Mouse (Mus musculus): ENCODE measurements around the gene Tsc22d3.
"Not testable (repeated sequence)": the region's sequence is repeated elsewhere in the genome, so short reads cannot be mapped to it uniquely, and the experiment has no call there.

The Tsc22d3 gene

GRCm38 (mm10) chrX:140527231-140527630, 73.2 kb downstream of the Tsc22d3 start:
- no peak for DNase-seq (ENCODE audit: low spot score)

GRCm38 (mm10) chrX:140526253-140526618, 74.2 kb downstream of the Tsc22d3 start:
- no peak for DNase-seq (ENCODE audit: low spot score)

DNA sequence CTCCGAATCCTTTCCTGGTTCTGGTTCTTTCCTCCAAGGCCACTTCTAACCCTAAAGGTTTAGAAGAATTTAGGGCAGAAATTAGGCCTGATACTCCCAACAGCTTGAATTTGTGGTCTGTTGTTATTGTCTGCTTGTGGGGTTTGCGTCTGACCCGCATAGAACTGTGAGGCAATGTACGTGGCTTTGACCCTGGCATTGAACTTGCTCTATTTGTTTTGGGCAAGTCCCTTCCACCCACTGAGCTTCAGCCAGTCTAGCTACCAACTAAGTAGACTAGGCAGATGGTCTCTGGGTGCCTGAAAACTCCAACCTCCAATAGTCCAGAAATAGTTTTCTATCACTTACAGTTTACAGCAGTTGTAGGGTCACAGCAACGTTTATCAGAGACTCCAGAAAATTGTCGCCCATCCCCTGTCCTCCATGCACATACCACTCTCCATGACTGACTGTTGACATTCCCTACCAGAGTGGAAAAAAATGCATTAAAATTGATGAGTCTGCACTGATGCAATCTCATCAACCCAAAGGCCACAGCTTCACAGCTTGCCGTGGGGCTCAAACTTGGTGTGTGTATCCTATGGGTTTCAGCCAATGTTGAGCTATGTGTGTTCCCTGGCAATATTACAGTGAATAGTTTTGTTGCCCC, 74.7 kb downstream of the Tsc22d3 start:
- no peak for DNase-seq (ENCODE audit: low spot score)

GRCm38 (mm10) chrX:140524231-140524630, 76.2 kb downstream of the Tsc22d3 start:
- DNase-seq (ENCODE audit: low spot score): no peak

DNA sequence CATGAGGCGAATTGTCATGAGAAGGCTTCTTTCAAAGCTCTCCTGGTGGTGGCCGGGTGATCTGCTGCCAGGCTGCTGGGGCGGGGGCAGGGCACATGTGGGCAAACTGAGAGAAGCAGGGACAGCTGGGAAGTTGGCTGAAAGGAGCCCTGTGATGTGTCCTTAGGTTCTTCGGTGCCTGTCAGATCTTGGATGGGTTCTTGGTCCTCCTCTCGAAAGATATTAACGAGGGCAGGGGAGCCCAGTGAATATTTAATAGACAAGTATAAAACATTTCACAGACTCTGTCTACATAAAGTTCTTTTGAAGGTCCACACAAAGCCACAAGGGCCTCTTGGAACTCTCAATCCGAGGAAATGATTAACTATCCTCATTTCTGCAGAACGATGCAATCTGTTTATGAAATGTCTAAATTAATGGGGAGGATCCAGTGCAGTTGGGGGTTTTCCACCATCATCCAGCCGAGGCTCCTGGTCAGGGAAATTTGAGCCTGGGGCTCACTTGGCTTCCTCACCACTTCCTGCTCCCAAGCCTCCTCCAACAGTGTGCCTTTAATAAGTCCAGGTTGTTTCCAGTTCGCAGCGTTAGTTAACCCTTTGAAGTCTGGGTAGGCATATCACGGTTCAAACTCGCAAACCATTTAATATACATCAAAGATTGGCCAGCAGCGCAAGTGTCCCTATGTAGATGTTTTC, 78.2 kb downstream of the Tsc22d3 start:
- DNase-seq (ENCODE audit: low spot score): no peak

GRCm38 (mm10) chrX:140520146-140521102, 80.0 kb downstream of the Tsc22d3 start:
- DNase-seq (ENCODE audit: low spot score): peak; percentile 73

GRCm38 (mm10) chrX:140518351-140518750, 82.1 kb downstream of the Tsc22d3 start:
- no peak for DNase-seq (ENCODE audit: low spot score)

- no peak for DNase-seq (ENCODE audit: low spot score)
These were observed 87.1 kb downstream of the Tsc22d3 start for GRCm38 (mm10) chrX:140513379-140513778.

GRCm38 (mm10) chrX:140511687-140512651, 88.5 kb downstream of the Tsc22d3 start:
- no peak for DNase-seq (ENCODE audit: low spot score)

GRCm38 (mm10) chrX:140510696-140511429, 89.6 kb downstream of the Tsc22d3 start:
- no peak for DNase-seq (ENCODE audit: low spot score)

GRCm38 (mm10) chrX:140509817-140510216, 90.6 kb downstream of the Tsc22d3 start:
- no peak for DNase-seq (ENCODE audit: low spot score)

- DNase-seq (ENCODE audit: low spot score): not testable (repeated sequence)
These were observed 91.7 kb downstream of the Tsc22d3 start for GRCm38 (mm10) chrX:140508791-140509190.

DNA sequence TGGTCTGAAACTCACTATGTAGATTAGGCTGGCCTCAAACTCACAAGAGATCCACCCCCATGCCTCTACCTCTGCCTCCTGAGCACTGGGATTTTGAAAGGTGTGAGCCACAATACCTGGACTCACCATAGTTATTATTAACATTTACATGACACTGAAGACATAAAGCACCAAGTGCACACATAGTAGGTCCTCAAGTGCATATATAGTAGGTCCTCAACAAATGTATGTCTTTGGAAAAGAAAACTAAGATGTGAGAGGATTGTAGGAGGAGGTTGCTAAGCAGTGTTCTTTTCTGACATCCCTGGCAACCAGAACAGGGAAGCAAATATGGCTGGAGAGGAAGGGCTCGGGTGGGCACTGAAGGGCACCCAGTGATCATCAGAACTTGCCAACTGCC, 93.1 kb downstream of the Tsc22d3 start:
- DNase-seq (ENCODE audit: low spot score): no peak

- no peak for DNase-seq (ENCODE audit: low spot score)
These were observed 93.9 kb downstream of the Tsc22d3 start for GRCm38 (mm10) chrX:140506436-140507180.

DNA sequence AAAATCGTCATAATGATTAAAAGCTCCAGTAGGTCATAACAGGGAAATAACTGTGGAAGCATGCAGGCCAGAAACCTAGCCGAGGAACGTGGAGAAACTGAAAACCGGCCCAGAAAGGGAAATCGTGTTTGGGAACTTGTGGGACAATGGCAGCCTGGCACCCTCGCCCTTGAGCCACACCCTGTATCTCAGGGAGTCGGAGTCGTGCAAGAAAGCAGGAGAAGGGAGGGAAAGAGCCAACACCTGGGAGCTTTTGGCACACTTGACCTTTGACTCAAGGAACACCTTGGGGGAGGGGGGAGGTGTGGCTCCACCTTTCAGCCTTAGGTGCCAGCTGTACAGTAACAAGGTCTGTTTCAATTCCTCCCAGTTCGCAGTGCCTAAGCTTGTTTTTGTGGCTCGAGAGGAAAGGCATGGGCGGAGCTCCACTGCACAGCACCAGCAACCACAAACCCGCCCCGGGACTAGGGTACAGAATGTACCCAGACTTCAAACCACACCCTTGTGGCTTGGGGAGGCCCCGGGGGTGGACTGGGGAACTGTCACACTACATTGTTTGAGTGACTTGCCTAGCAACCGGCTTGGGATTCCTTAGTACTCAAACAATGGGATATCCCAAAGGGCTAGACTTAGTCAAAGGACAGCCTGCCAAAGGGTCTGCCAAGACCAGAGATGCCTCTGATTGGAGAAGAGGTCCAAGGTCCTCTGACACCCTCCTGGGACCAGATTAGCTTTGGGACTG, 94.8 kb downstream of the Tsc22d3 start:
- DNase-seq (ENCODE audit: low spot score): peak; percentile 70

DNA sequence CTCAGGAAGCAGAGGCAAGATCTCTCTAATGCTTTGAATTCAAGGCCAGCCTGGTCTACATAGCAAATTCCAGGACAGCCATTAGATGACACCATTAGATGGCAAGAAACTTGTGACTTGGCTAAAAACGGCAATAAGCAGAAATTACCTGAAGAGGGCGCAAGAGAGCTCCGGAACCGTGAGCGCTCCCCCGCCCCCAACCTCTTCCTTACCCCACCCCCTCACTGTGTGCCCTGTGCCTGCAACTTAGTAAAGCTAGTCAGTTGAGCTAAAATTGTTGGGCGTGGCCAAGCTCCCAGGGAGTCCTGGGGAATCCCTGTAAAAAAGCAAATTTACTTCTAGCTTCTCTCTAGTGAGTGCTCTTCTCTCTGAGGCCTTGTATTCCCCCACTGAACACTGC, 96.6 kb downstream of the Tsc22d3 start:
- peak; percentile 39 for DNase-seq (ENCODE audit: low spot score)

DNA sequence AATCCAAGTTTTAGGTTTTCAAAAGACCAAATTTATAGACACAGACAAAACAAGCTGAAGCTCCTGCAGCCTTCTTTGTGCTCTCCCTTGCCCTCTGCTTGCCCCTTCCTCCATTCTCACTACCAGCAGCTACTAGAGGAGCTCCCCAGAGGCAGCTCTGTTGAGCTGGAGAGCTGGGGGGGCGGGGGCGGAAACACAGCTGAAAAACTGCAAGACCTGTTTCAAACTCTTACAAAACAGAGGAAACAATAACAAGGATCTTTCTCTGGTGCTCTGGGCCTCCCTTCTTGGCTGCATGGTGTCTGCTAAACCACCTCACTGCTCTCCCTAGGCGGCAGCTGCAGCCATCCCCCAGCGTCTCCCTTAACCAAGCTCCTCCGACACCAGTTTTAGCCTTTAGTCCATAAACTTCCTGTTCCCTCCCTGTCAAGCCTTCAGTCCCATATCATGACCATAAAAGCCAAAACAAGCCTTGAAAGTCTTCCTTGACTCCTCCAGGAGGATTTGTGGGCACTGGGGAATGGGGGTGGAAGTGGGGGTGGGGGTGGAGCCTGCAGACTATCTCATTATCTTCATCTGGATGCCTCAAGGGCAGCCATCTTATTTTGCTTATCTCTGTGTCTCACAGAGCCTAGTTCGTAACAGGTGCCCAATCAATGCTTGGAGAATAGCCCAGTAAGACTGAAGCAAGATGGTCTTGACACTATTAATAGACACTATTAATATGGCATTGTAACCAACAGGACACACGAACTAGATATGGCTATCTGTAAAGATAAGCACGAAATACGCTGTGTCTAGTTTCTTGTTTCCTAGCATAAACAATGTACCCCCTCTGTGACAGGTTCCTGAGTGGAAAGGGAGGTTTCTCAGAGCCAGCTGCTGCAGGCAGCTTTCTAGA, 98.8 kb downstream of the Tsc22d3 start:
- no peak for DNase-seq (ENCODE audit: low spot score)

DNA sequence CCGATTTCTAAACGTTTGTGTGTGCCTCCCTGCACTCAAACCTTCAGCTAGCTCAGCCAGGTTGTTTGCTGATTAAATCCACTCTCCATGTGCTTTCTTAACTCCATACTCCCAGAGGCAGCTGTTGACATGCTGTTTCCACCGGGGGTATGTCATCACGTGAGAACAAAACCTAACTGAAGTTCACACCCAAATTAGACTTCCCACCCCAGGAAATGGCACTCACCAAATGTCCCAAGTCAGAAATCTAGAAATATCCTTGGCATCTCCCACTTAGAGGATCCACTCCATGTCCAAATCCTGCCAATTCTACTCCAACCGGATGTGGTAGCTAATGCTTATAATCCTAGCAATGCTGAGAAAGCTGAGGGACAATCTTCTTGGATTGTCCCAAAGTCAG, 100.2 kb downstream of the Tsc22d3 start:
- DNase-seq (ENCODE audit: low spot score): no peak

All from spleen, adult 12 weeks (tissue).